Mouse (Mus musculus) stomach, embryonic 15.5 days (tissue): ENCODE measurements at regions not wholly inside any gene's neighbourhood (a gene's known extent, or its start where the extent isn't known, plus 50 kb on each side); places are given as distances from the start of the nearest gene placed in this dataset.

ENCODE experiments used
- ATAC-seq: fragments of 200-750 bp; cut with Nextera tagmentation; 2 replicates; pipeline ENCODE4 v1.8.0; 2017; ENCODE audit warnings: low read depth, moderate number of reproducible peaks, moderate TSS enrichment; ENCODE audit not compliant: insufficient read depth, low FRiP score
- H3K27ac ChIP-seq: fragments of 300-500 bp; sonication (generic); 2 replicates; pipeline ENCODE4 v1.5.1; 2015; ENCODE audit warnings: mild to moderate bottlenecking, inconsistent platforms
- H3K27me3 ChIP-seq: fragments of 300-500 bp; sonication (generic); replicated peaks from 2 replicates; pipeline ENCODE4 v1.6.1; 2015; ENCODE audit warnings: inconsistent platforms
- H3K36me3 ChIP-seq: fragments of 300-500 bp; sonication (generic); 2 replicates; pipeline ENCODE4 v1.6.1; 2015; ENCODE audit warnings: inconsistent platforms
- H3K4me1 ChIP-seq: fragments of 300-500 bp; sonication (generic); 2 replicates; pipeline ENCODE4 v1.6.1; 2015; ENCODE audit warnings: inconsistent platforms
- H3K4me2 ChIP-seq: fragments of 300-500 bp; sonication (generic); 2 replicates; pipeline ENCODE4 v1.6.1; 2015; ENCODE audit warnings: mild to moderate bottlenecking, inconsistent platforms
- H3K4me3 ChIP-seq: fragments of 300-500 bp; sonication (generic); replicated peaks from 2 replicates; pipeline ENCODE4 v1.5.1; 2015; ENCODE audit warnings: inconsistent platforms
- H3K9ac ChIP-seq: fragments of 300-500 bp; sonication (generic); 2 replicates; pipeline ENCODE4 v1.6.1; 2015; ENCODE audit warnings: inconsistent platforms
- H3K9me3 ChIP-seq: fragments of 300-500 bp; sonication (generic); 2 replicates; pipeline ENCODE4 v1.6.1; 2016; ENCODE audit warnings: inconsistent platforms
- WGBS: fragments of 180-500 bp; shearing (Covaris S2); methylation state at CpG from one replicate; pipeline ENCODE4 v1.1.7; 2015; 5-methylcytosine and 5-hydroxymethylcytosine counted together

DNA sequence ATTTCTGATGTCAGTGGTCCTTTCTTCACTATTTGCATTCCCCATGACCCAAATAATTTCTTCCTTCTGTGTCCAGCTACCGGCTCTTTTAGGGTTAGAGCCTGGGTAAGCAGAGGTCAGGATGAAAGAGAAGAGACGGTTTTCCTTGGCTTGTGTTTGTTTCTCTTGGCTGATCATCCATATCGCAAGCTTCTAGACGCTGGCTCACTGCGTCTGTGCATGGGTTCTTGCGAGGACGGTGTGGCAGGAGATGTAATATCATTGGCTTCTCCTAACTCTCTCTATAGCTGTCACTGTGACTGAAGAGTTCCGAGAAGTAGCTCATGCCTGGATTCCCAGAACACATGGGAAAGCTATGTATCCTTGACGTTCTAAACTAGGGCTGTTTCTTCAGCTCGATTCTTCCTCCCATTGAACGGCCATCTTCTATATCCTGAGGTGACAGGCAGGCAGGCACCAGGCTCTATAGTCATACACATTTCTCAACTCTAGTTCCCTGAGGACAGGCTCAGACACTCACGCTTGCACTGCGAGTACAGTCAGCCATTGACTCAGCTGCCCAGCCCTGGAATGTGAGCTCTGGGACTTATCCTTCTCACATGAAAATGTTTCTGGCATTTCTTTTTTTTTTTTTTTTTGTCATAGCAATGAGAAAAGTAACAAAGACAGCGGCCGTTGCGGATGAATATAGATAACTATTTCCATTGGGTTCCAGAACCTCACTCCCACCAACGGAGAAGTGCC lies 85.0 kb downstream of the Bach1 start:
- no peaks in the 10 kb centered on the region for H3K9me3 ChIP-seq
- H3K36me3 ChIP-seq: no peaks in the 10 kb centered on the region
- 80% methylated on average over 17 of the region's 17 CpGs for WGBS
- H3K27me3 ChIP-seq: no peaks in the 10 kb centered on the region
- H3K9ac ChIP-seq: no peak overlapping the region
- H3K4me1 ChIP-seq: no peaks in the 10 kb centered on the region
- H3K27ac ChIP-seq: no peak overlapping the region
- no peak overlapping the region for H3K4me3 ChIP-seq
- H3K4me2 ChIP-seq: no peak overlapping the region
- no peak for ATAC-seq

DNA sequence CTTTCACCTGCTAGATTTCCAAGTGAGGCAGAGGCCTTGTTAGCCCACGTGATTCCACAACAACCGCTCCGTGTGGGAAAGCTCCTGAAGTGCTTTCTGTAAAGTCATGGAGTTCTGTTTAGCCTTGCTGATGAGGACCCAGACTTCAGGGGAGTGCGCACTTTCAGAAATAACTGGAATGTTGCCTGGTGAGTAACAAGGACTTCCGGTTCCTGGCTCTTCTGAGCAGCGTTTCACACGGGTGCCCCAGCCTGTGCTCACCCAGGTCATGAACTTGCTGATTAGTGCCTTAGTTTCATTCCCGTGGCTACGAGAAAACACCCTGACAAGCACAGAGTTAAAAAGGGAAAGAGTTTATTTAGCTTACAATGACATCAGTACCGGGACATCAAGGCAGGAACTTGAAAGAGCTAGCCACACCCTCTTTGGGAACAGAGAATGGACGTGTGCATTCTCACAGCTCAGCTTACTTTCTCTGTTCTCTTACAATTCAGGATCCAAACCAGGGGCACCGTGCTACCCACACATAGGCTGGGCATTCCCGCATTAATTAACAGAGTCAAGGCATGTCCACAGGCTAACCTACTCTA lies 85.8 kb downstream of the Bach1 start:
- no peaks in the 10 kb centered on the region for H3K36me3 ChIP-seq
- no peaks in the 10 kb centered on the region for H3K4me1 ChIP-seq
- no peak overlapping the region for H3K4me3 ChIP-seq
- no peak overlapping the region for H3K4me2 ChIP-seq
- H3K9me3 ChIP-seq: no peaks in the 10 kb centered on the region
- no peaks in the 10 kb centered on the region for H3K27me3 ChIP-seq
- H3K9ac ChIP-seq: no peak overlapping the region
- WGBS: 38% methylated on average over 13 of the region's 13 CpGs
- ATAC-seq: peak; percentile 60
- H3K27ac ChIP-seq: no peak overlapping the region

DNA sequence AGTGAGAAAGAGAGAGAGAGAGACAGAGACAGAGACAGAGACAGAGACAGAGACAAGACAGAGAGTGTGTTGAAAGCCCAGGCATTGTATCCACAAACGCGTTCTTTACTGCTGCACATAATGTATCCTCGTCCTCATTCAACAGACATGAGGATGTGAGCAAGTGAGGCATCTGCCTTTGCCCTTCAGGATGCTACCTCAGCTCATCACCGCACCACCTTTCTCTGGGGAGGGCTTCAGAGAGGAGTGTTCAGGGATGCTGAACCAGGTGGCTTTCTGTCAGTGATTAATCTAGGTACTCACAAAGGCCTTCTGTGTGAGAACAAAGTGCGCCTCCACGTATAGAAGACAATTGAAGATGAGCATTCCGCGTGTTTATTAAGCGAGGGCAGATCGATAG lies 90.8 kb downstream of the Bach1 start:
- Histone ChIP-seq H3K4me2 (no peak overlapping the region), H3K9me3 (no peaks in the 10 kb centered on the region), H3K27me3 (no peaks in the 10 kb centered on the region), H3K9ac (no peak overlapping the region), H3K27ac (no peak overlapping the region), H3K4me1 (no peaks in the 10 kb centered on the region), H3K36me3 (no peaks in the 10 kb centered on the region), H3K4me3 (no peak overlapping the region)
- 86% methylated on average over 10 of the region's 10 CpGs for WGBS
- no peak for ATAC-seq

DNA sequence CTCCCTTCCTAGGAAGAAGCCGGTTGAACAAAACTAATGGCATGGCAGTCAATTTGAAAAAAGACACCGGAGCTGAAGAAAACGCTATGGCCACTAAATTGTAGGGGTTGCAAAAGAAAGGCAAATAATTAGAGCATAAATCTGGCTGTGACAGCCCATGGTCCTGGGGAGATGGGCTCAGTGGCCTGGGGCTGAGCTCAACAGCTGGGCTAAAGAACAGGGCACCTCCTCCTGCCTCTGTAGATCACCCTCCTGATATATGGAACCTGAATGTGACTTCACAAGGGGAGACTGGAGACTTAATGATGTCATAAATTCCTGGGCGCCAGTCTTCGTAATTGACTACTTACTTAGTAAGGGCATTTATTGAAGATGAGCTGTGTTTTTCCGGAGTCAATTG lies 91.2 kb downstream of the Bach1 start:
- WGBS: 72% methylated on average over 6 of the region's 6 CpGs
- Histone ChIP-seq H3K4me3 (no peak overlapping the region), H3K9me3 (no peaks in the 10 kb centered on the region), H3K36me3 (no peaks in the 10 kb centered on the region), H3K27me3 (no peaks in the 10 kb centered on the region), H3K4me2 (no peak overlapping the region), H3K4me1 (no peaks in the 10 kb centered on the region), H3K9ac (no peak overlapping the region), H3K27ac (no peak overlapping the region)
- no peak for ATAC-seq

DNA sequence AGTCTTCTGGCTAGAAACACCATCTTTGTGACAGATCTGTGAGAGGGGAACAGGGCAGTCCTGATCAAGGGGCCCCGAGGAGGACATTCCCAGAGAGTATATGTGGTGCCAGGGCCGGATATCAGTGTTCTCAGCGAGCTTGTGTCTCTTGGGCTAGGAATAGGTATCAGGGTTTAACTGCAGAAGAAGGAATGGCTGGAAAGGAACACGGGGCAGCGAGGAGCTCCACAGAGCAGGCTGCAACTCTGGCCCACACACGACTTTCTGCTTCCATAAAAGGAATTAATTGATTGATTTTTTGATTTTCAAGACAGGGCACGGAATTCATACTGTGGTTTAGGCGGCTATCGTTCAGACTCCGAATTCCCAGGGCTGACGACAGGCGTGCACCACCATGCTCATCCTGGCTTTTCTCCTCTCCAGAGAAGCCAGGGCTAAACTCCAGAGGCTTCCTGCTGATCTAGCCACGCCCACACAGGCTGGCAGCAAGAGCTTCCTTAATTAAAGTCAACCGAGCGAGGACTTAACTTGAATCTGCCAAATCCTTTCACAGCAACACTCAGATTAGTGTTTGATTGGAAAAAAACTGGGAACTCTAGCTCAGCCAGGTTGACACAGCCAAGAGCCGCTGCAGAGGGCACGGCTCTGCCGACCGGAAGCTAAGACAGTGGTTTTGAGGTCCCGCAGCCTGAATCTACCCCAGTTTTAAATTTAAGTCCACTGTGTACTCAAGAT lies 97.9 kb downstream of the Bach1 start:
- Histone ChIP-seq H3K4me2 (peak overlapping the region; percentile 73), H3K27ac (no peak overlapping the region), H3K36me3 (no peaks in the 10 kb centered on the region), H3K9me3 (no peaks in the 10 kb centered on the region), H3K9ac (no peak overlapping the region), H3K4me3 (peak overlapping the region; percentile 36), H3K27me3 (no peaks in the 10 kb centered on the region), H3K4me1 (no peaks in the 10 kb centered on the region)
- WGBS: 8% methylated on average over 20 of the region's 20 CpGs
- 0 out of 2 replicates have a peak, but pooled peaks have one; percentile 50 for ATAC-seq

DNA sequence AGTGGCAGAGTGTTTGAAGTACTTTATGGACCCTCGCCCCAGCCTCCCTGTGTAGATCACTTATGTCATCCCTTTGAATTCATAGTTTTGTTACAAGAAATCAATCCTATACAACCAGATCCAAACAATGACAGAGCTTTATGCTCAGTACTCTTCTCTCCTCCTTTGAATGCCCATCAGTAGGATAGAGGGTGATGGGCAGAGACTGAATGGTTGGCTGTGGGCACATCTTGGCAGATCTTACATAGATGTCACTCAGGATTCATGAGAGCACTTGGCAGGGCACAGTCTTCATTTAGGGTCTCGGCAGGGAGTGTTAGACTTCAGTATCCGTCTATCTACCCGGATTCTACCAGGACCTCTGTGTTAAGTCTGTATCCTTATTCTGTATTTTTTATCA lies 103.6 kb downstream of the Bach1 start:
- H3K36me3 ChIP-seq: no peaks in the 10 kb centered on the region
- H3K9me3 ChIP-seq: no peaks in the 10 kb centered on the region
- no peak overlapping the region for H3K4me3 ChIP-seq
- H3K4me2 ChIP-seq: no peak overlapping the region
- no peak for ATAC-seq
- H3K27ac ChIP-seq: no peak overlapping the region
- no peak overlapping the region for H3K9ac ChIP-seq
- WGBS: 90% methylated on average over 4 of the region's 4 CpGs
- no peaks in the 10 kb centered on the region for H3K27me3 ChIP-seq
- H3K4me1 ChIP-seq: no peaks in the 10 kb centered on the region

DNA sequence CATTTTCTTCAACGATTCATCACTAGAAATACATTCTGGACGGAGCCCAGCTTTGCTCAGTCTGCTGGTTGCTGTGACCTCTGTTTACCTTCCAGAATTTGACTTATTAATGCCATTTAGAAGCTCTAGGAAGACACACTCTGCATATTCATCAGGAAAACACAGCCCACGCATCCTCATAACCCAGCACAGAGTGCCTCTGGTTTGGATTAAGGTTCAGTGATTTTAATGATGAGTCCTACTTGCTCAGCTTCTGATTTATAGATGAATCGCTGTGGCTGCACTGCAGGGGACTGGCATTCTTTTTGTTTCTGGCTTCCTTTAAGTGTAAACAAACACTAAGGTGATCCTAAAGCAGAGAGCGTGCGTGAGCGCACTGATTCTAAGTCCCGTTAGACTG lies 118.8 kb downstream of the Bach1 start:
- no peak for ATAC-seq
- H3K4me3 ChIP-seq: no peak overlapping the region
- 60% methylated on average over 8 of the region's 8 CpGs for WGBS

DNA sequence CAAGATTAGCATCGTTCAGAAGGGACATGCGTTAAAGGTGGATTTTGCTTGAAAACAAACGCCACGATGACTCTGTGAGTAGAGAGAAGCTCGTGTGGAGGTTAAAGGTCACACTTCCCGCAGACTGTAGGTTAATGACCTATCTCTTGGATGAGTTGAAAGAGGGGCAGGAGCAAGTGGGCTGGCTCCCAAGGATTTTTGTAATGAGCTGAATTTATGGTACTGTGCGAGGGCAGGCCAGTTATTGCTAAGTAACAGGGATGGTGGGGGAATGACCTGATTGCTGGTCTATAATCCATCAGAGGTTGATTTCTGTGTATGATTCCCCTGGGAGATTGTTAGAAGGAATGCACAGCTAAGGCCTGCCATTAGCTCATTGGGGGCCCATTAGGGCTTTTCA lies 135.6 kb downstream of the Bach1 start:
- no peaks in the 10 kb centered on the region for H3K36me3 ChIP-seq
- no peaks in the 10 kb centered on the region for H3K27me3 ChIP-seq
- H3K9ac ChIP-seq: no peak overlapping the region
- H3K27ac ChIP-seq: no peak overlapping the region
- H3K4me3 ChIP-seq: no peak overlapping the region
- H3K4me2 ChIP-seq: no peak overlapping the region
- no peak for ATAC-seq
- no peaks in the 10 kb centered on the region for H3K4me1 ChIP-seq
- WGBS: 52% methylated on average over 7 of the region's 7 CpGs
- H3K9me3 ChIP-seq: no peaks in the 10 kb centered on the region

More for the DNA sequence above, 118.8 kb downstream of the Bach1 start:
- Histone ChIP-seq H3K27ac (no peak overlapping the region), H3K4me1 (no peaks in the 10 kb centered on the region), H3K27me3 (no peaks in the 10 kb centered on the region), H3K9me3 (no peaks in the 10 kb centered on the region), H3K4me2 (no peak overlapping the region), H3K9ac (no peak overlapping the region), H3K36me3 (no peaks in the 10 kb centered on the region)

DNA sequence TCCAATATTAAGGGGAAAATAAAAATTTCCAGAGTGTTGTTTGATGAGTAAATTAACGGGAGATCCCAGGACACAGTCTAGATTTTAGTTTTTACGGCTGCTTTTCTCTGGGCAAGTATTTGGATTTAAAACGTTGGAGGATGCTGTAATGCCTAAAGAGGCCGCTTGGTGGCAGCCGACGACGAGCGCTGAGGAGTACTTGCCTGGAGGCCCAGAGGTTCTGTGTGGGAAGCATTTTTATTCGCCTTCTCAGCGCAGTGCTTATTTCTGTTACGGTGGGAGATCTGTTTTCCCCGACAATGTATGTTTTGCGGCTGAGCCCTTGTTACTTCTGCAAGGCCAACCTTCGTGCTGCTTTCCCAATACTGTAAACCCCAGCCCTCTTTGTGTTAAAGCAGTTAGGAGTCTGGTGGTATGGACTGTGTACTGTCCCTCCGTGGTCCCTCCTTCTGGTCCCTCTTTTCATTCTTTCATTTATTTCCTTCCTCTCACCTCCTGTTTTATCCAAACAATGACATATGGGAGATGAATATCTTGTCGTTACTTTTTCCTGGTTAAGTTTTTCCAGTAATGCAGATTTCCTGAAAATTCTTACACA lies 142.3 kb downstream of the Bach1 start:
- no peak overlapping the region for H3K27ac ChIP-seq
- no peaks in the 10 kb centered on the region for H3K27me3 ChIP-seq
- 9% methylated on average over 16 of the region's 16 CpGs for WGBS
- H3K4me2 ChIP-seq: 0 out of 2 replicates have a peak overlapping the region, but pooled peaks have one; percentile 19
- H3K4me1 ChIP-seq: no peaks in the 10 kb centered on the region
- ATAC-seq: peak; percentile 70; the same call in 1 of the 2 replicates
- H3K4me3 ChIP-seq: no peak overlapping the region
- no peak overlapping the region for H3K9ac ChIP-seq
- H3K9me3 ChIP-seq: no peaks in the 10 kb centered on the region
- H3K36me3 ChIP-seq: no peaks in the 10 kb centered on the region
